Mouse (Mus musculus) ES-CJ7 (cell line): Measurements from ENCODE around the gene Yrdc.

Source experiments
- DNase-seq: peaks from one replicate; pipeline ENCODE4 v3.0.0; 2011; ENCODE audit warnings: low read depth, low spot score

Yrdc gene

GRCm38 (mm10) chr4:124849631-124850260, 733 bp upstream of the Yrdc start:
- DNase-seq: peak; percentile 57

- DNase-seq: peak; percentile 60
Observed at GRCm38 (mm10) chr4:124850933-124851658, 617 bp downstream of the Yrdc start, which contains the start of gene 1110065P20Rik. 1110065P20Rik (minus strand) TSS chr4:124851196.

DNA sequence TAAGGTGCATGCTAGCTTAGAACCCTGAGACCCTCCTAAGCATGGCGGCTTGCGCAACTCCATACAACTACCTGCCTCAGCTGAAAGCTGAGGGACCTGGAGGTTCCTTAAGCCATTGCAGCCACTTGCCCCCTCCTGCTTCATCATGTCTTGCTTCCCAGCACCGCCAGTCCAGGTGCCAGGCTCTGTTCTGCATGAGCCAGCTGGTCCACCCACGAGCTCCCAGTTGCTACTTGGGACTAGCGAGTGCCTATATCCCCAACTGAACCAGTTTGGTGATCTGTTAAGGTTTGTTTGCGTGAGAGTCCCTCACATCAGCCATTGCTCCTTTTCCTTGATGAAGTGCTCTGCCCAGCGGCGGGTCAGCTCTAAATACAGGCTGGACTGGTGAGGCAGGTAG, 5.8 kb downstream of the Yrdc start:
- DNase-seq: no peak

DNA sequence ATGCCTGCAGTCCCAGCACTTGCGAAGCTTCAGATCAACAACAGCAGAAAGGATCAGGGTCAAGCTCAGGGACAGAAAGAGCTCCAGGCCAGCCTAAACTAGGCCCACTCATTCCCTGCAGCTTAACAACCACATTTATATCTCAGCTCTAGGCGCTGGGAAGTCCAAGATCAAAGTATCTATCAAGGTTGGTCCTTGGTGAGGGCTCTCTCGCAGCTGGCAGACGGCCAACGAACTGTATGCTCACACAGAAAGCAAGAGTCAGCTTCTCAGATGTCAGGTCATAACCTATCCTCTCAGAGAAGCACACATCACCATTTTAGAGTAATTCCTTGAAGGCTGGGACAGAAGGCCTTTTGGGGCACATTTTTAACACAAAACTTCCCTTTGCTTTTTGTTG, 7.9 kb downstream of the Yrdc start:
- no peak for DNase-seq

DNA sequence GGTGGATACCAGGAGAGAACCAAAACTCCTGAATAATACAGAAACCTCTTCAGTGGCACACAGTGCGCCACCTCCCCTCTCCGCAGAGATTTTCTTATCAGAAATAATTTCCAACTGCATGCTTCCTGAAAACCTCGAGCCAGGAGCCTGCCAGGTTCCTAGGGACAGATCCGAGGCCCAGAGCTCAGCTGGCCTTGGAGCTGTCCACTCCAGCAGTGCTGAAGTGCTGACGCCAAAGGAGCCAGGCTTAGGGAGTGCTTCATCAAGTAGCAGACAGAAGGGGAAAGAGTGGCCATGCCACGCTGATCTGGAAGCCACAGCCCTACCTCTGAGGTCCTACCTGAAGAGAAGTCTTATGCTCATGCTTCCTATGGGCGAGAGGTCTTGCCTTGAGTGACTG, 10.0 kb downstream of the Yrdc start:
- peak; percentile 68 for DNase-seq

GRCm38 (mm10) chr4:124861283-124862188, 11.1 kb downstream of the Yrdc start, which contains the start of gene Maneal:
Maneal (minus strand) TSS chr4:124862171.
- DNase-seq: no peak

DNA sequence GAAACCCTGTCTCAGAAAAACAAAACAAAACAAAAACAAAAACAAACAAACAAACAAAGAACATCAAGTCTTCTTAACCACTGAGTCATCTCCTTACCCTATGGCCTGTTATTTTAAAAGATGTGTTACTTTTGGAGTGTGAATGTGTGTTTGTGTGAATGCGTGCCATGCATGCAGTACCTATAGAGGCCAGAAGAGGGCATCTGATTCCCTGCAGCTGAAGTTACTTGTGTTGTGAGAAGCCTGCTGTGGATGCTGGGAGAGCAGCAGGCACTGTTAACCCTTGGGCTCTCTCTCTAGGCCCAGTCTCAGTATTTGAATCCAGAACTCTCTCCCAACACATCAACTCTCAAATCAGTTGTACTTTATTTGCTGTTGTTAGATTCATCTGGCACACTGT, 22.2 kb downstream of the Yrdc start:
- DNase-seq: peak; percentile 84

DNA sequence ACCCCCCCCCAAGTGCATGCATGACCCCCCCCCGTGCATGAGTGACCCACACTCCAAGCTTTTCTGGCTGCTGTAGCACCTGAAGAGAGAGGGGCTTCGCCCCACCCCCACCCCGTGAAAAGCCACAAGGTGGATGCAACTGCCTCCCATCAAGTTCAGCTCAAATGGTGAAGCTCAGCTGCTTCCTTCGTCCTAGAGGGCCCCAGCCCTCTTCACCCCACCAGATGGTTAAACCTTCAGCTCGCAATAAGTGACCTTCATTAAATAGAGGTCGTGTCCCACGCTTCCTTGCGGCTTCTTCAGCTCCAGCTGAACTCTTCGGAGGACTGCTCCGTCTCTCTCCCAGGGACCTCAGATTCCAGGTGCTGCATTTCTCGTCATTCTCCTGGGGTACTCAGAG, 30.1 kb downstream of the Yrdc start, which contains the start of gene Epha10:
Gene Epha10, plus strand, starts transcription at position 301 of the 400 bp plus-strand sequence.
- no peak for DNase-seq

DNA sequence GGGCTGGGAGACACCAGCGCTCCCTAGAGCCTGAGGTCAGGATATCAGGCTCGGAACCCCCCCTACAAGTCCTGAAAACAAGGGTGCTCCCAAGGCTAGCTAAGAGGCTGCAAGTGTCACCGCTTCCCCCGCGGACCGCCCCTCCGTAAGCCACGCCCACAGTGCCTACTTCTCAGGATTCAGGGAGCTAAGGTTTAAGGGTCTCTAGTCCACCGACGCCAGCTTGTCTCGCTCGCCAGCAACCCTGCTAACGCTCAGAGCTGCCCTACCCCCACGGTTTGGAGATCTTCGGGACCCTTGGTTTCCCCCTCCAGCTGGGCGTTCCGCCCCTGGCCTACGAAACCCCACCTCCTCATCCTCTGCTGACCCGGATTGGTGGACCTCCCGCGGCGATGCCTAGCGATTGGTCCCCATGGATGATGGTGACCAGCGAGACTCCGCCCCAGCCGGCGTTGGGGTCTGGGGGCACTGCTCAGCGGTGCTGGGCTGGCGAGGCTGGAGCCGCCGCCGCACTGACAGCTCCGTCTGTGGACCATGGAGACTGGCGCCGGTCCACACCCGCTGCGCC, 30.9 kb downstream of the Yrdc start:
- peak; percentile 83 for DNase-seq

DNA sequence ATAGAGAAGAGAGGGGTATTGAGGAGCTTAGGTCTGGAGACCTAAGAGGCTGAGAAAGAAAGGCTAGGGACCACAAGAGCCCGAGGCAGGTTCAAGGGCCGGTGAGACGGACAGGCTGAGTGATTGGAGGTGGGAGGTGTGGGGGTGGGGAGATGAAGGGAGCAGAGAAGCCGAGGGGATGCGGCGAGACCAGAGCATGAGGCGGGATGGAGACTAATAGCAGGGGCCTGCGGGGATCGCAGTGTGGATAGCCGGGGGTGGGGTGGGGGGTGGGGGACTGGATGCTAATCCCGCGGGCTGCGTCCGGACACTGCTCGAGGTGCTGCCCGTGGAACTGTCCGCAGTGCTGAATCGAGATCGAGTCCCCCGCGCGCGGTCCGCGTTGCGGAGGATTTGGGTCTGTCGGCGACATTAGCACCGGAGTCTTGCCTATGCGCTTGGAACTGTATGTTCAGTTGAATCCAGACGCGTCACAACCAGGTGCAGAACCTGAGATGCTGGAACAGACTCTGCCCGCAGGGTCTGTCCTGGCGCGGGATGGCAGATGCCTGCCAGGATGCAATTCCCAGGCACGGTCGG, 31.8 kb downstream of the Yrdc start:
- peak; percentile 53 for DNase-seq

- DNase-seq: no peak
Observed at GRCm38 (mm10) chr4:124888702-124889101, 38.2 kb downstream of the Yrdc start.

GRCm38 (mm10) chr4:124889935-124890334, 39.5 kb downstream of the Yrdc start:
- DNase-seq: no peak

DNA sequence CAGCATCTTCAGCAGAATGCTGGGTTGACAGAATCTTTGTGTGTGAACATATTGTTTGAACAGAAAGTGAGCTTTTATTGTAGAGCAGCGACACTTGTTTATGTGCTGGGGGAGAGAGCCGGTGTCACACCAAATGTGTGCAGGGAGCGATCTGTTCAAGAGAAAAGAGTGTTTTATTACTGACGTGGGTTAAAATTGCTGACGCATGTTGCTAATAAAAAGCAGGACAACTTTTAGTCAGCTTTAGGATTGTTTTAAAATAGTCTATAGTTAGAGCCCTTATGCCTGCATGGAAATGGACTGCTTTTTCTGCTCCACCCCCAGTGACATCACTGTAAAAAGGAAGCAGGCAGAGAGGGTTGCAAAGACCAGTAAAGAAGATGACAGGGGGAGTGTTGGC, 40.4 kb downstream of the Yrdc start:
- no peak for DNase-seq

- DNase-seq: peak; percentile 42
Observed at GRCm38 (mm10) chr4:124893769-124894168, 43.3 kb downstream of the Yrdc start.

GRCm38 (mm10) chr4:124894508-124895428, 44.3 kb downstream of the Yrdc start:
- DNase-seq: peak; percentile 54

DNA sequence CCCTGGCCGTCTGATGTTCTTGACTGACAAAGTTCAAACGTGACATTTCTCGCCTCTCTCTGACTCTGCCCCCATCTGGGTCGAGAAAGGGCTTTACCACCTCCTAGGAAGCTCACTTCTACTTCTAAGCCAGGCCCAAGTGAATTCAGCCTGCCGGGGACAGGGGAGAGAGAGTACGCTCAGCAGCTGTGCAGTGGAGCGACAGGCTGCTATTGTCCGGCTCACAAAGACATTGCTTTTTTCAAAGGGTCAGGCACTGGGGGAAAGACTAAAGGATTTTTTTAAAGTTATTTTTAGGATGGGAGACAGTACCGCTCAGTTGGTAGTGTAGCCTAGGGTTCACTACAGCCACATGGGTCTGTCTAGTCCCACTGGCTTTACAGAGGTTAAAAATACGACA, 47.9 kb downstream of the Yrdc start:
- no peak for DNase-seq

DNA sequence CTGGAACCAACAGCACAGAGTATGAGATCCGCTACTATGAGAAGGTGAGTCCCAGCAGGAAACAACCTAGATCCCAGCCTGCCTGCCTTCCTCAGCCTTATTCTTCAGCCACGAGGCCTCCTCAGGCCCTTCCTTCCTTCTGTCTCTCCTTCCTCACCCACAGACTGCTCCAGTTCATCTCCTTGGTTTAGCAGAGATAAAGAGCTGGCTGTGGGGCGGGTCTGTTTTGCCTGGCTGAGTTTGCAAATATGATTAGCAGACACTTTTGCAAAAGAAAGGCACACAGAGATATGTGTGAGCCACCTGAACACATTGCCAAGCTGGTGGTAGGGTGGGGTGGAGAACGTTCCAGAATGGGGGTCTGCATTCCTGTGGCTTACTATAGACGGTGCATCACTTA, 49.4 kb downstream of the Yrdc start:
- DNase-seq: no peak
